Mouse (Mus musculus) cortical plate, adult 2 months (tissue): ENCODE measurements around the gene Mical2.

Source experiments
- CTCF ChIP-seq: fragments of 200-500 bp; IDR thresholded peaks from 2 replicates; pipeline ENCODE4 v1.5.1; 2011; ENCODE audit warnings: mild to moderate bottlenecking, control low read depth, low read length; ENCODE audit not compliant: insufficient read depth; ENCODE audit errors: extremely low read depth
- POLR2A ChIP-seq: fragments of 200-500 bp; IDR thresholded peaks from 2 replicates; pipeline ENCODE4 v1.6.1; 2011; ENCODE audit warnings: mild to moderate bottlenecking, low read length, control low read depth; ENCODE audit not compliant: insufficient read depth; ENCODE audit errors: extremely low read depth

GRCm38 (mm10) chr7:112272692-112273091, 47.0 kb downstream of the Mical2 start:
- TF ChIP-seq CTCF (no peak), POLR2A (no peak)
